Mouse (Mus musculus): Measurements from ENCODE around the gene Usb1.

The Usb1 gene

DNA sequence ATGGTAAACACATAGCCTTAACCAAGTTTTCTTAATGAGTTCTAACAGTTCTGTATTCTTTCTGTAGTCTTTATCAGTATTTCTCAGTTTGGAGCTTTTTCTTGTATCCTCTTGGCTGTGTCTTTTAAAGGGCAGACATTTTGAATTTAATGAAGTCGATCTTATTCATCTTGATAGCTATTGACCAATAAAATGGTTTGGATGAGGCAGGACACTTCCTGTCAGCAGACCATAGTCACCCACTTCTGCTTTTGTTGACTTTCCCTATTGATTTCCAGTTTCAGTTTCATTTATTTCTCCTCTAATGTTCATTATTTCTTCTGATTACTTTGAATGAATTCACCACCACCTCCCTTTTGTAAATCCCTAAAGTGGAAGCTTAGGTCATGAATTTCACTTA, 3.6 kb downstream of the Usb1 start:
- CTCF ChIA-PET, result interaction anchor here (0.8 kb wide), 1 partner anchor 105 kb away, joined by 3 read pairs; no protein-coding TSS in a partner anchor

- CTCF ChIA-PET, result no interaction called here
These were observed 4.3 kb downstream of the Usb1 start for GRCm38 (mm10) chr8:95336363-95336762.

DNA sequence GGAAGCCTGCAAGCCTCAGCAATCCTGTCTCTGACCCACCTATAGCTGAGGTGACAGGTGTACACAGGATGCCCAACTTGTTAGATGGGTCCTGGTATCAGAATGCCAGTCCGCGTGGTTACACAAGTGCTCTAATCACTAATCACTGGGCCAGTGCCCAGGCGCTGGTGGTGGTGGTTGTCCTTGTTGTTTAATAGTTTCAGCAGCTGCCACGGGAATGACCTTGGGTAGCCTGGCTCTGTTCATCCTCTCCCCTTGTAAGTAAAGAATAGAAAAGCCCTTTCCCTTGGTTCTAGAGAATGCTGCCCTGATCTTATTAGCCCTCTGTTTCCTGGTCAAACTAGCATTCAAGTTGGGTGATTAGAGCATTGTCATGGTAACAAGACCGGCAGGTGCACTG, 9.6 kb downstream of the Usb1 start:
- CTCF ChIA-PET, result no interaction called here

DNA sequence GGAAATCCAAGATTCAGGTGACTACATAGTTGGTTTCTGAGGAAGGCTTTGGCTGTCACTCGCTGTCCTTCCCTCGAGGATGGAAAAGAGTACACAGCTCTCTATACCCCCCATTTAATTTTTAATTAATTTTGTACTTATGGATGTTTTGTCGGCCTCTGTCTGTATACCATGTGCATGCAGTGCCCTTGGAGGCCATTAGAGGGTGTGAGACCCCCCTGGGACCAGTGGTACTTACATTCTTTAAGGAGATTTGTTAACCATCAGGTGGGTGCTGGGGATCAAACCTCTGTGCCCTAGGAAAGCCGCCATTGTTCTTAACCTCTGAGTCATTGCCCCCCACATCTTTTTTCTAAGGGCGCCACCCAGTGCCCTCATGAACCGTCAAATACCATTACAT, 12.6 kb downstream of the Usb1 start:
- CTCF ChIA-PET, result no interaction called here

DNA sequence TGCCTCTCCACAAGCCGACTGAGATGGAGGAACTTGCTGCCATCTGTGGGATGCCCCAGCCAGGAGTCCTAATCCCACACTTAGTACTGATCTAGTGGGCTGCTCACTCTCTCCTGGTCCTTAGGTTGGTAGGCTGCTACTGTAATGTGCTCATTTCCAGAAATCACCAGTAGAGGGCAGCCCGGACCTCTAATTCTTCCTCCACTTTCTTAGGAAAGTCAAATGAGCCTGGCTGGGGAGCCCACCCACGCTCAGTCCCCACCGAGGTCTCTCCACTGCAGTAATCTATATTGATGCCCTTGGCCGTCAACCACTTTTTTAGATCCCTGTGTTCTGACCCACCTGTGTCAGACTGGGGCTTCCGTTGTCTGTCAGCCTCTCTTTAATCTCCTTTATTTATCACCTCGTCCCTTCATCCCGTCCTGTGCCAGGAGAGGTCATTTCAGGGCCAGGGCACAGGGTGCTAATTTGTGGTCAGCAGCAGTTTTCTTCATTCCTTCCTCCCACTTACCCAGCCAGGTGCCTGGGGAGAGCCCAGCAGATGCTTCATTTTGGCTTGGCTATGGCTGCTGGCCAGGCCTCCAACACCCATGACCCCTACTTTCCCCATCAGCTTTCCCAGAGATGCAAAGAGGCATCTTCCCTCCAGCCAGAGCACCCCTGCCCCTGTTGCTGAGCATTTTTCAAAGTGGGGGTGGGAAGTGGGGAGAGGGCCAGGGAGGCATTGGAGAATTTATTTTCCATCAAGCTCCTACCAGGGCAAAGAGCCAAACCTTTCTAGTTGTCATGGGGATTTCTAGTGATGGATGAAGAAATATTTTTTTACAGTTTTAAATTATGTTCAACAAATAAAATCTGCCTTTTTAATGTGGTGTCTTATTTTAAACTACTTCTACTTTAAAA, 14.8 kb downstream of the Usb1 start:
- CTCF ChIA-PET, result interaction anchor here (0.6 kb wide), 1 partner anchor 93 kb away, joined by 3 read pairs; no protein-coding TSS in a partner anchor

DNA sequence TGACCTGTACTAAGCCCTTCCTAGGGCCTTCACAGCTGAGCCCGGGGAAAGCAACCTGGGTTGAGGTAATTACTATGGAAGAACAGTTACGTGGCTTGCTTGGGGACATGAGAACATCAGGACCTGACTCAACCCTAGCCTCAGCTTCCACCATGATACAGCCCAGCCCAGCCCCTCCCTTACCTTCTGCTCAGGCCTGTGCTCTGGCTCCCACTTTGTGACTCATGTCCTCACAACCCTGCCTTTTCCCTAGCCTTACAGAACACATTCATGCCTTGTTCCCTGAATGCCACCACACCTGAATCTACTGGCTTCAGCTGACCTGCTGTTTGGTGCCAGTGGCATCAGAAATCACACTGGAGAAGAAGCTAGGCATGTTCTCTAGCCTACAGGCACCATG, 16.3 kb downstream of the Usb1 start:
- CTCF ChIA-PET, result interaction anchor here (0.7 kb wide), 1 partner anchor 54 kb away, joined by 4 read pairs; no protein-coding TSS in a partner anchor

- CTCF ChIA-PET, result interaction anchor here (0.7 kb wide), 1 partner anchor 55 kb away, joined by 4 read pairs; no protein-coding TSS in a partner anchor
These were observed 16.9 kb downstream of the Usb1 start for GRCm38 (mm10) chr8:95348811-95349630.

GRCm38 (mm10) chr8:95351461-95351860, 19.4 kb downstream of the Usb1 start:
- CTCF ChIA-PET, result no interaction called here

DNA sequence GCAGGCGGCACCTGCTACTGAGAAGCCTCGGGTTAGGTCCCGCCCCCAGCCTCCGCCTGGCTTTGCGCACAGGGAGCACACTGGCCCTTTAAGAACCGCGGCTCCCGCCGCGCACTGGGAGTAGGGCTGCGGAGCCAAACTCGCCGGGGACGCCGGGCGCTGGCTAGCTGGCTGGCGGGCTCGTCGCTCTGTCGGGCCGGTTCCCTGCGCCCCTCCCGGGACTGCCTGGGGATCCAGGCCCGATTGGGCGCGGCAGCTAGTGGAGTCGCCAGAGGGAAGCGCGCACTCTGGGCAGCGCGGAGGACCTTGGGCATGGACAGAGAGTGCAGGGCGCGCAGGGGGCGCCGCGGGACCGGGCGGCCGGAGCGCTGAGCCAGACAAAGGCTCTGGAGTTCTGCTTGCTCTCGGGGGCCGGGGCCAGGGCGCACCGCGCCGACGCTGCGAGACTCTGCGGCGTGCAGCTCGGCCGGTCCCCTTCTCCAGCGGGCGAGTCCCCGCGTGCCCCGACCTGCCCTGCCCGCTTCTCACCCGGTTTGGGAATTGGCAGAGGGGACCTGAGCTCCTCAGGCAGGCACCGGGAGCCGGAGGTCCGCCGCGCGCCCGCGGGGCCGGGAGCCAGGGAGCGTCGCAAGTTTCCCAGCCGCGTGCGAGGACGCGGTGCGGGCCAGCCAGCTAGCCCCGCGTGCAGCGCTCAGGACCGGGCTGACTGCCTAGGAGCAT, 20.2 kb downstream of the Usb1 start, which contains the start of gene Mmp15:
Mmp15 (plus strand) TSS at position 118 of the 720 bp plus-strand sequence.
- CTCF ChIA-PET, result interaction anchor here (0.6 kb wide), 1 partner anchor 137 kb away, joined by 4 read pairs; no protein-coding TSS in a partner anchor

- CTCF ChIA-PET, result no interaction called here
These were observed 21.1 kb downstream of the Usb1 start for GRCm38 (mm10) chr8:95352871-95353866.

- CTCF ChIA-PET, result interaction anchor here (0.7 kb wide), 1 partner anchor 23 kb away, joined by 5 read pairs; no protein-coding TSS in a partner anchor
These were observed 22.5 kb downstream of the Usb1 start for GRCm38 (mm10) chr8:95354606-95355005.

- CTCF ChIA-PET, result no interaction called here
These were observed 26.7 kb downstream of the Usb1 start for GRCm38 (mm10) chr8:95358550-95359411.

GRCm38 (mm10) chr8:95360181-95361015, 28.3 kb downstream of the Usb1 start:
- CTCF ChIA-PET, result no interaction called here

DNA sequence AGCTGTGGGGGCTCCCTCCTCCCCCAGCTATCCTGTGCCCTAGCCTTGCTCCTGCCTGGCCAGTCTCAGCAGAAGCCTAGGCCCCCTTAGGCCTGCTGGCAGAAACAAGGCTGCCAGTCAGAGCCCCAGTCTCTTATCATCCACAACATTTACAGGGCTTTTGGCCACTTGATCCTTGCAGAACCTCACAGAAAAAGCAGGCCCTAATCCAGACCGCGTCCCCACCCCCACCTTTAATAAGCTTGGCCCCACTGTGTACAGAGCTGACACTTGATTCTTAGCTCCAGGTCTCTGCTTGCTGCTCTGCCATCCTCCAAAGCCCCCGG, 28.9 kb downstream of the Usb1 start:
- CTCF ChIA-PET, result no interaction called here

DNA sequence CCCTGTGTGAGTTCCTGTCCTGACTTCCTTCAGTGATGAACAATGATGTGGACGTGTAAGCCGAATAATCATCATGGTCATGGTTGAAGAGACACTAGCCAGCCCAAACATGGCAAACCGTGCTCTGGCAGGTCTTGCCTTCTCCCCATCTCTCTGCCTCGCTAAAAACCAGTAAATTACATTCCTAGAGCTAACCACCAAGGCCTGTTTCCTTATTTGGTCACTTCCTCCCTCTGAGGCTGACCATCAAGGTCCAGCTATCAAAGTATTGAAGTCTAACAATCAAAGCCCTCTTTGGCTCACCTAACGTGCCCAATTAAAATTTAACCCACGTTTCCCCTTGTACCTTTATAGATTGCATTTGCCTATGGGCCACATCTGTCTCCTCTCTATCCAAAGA, 30.2 kb downstream of the Usb1 start:
- CTCF ChIA-PET, result no interaction called here

DNA sequence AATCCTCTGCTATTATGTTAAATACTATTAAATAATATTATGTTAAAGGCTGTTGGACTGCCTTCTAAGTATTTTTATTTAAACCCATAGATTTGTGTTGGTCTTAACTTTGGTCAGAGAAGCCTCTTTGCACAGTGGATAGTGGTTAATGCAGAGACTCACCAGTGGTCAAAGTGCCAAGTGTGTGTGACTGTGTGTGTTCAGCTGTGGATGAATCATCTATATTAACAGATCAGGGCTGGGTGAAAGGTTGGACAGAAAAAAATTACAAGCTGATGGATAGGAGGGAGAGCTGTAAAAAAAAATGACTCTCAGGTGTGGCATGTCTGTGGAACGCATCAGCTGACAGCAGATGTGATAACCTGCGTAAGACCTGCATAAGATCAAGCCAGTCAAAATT, 31.8 kb downstream of the Usb1 start:
- CTCF ChIA-PET, result no interaction called here

- CTCF ChIA-PET, result no interaction called here
These were observed 37.7 kb downstream of the Usb1 start for GRCm38 (mm10) chr8:95369581-95370326.

GRCm38 (mm10) chr8:95373389-95374002, 41.4 kb downstream of the Usb1 start:
- CTCF ChIA-PET, result no interaction called here

All from spleen, embryonic (tissue).